Mouse (Mus musculus): ENCODE data around the gene Rbfox3.

DNA sequence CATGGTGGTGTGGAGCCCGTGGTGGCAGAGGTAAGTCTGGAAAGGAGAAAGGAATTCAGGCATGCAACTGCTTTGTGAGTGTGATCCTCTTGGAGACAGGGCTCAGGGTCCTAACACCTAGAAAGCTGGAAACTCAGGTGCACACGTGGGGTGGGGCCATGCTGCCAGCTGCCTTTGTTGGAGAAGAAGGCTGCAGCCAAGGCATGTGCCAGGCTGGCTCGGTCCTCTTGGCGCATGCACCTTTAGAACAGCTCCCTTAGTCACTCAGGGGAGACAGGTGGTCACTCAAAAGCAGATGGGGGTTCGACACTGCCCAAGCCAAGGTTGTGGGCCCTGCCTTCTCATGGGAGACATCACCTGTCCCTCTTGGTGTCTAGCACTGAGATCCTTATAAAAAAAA, 128.7 kb downstream of the Rbfox3 start:
- TF ChIP-seq CTCF (conservative IDR thresholded peaks at IDR 0.05; ENCODE audit: low read length) (no peak), POU5F1 (IDR thresholded peaks at IDR 0.05; ENCODE audit: borderline replicate concordance, low read length) (no peak), NANOG (IDR thresholded peaks at IDR 0.05; ENCODE audit: borderline replicate concordance, low read length) (no peak)
